ENCODE assay signal across 9 mouse cellular contexts in the genomic region with DNA sequence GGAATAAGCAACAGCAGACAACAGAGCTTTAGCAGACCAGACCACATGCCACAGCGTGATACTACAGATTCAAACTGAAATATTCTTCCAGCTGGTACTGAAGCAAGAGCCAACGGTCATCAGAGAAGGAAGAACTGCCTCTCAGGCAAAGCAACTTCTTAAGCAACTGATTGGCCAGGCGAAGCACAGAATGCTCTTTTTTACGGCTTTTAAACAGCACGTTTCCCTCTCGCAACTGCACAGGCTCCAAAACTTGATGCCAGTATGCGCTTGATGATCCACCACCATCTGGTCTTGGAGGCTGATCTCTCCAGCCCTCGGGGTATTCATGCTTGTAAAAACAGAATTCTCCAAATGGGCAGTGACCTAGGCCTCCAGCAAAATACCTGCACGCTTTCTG. TPM values are rescaled to one million over a fixed set of nuclear protein-coding genes. Genes with fewer than 3 reads are reported as not detected.
DNase-seq lines count a peak whose midpoint lies in the region; ATAC-seq and TF ChIP-seq lines count a peak whose summit lies in the region.
"Had no signal": no experiment of that assay in that cellular context is flagged by ENCODE, and none has a peak within 500 bp of the region (broad histone marks: within the 10 kb centered on the region; RNA-seq: fewer than 3 reads in every experiment).

No protein-coding gene starts in this region.

- 0 out of 2 replicates have a peak, but pooled peaks cover 4% of the 10 kb centered on the region for H3K27me3 ChIP-seq in heart, embryonic 12.5 days (replicated peaks)
- H3K27me3 ChIP-seq in forebrain, postnatal 0 days (ENCODE audit: insufficient read depth, low read length) = no peaks in the 10 kb centered on the region
- H3K27me3 ChIP-seq in midbrain, embryonic 13.5 days = no peaks in the 10 kb centered on the region

- no peak overlapping the region for H3K27ac ChIP-seq in heart, embryonic 12.5 days (ENCODE audit: poor library complexity, severe bottlenecking)
- no peak overlapping the region for H3K27ac ChIP-seq in forebrain, postnatal 0 days (ENCODE audit: low read depth, low read length)
- H3K27ac ChIP-seq in midbrain, embryonic 13.5 days = peak overlapping the region; percentile 97

- H3K36me3 ChIP-seq in heart, embryonic 12.5 days = no peaks in the 10 kb centered on the region
- H3K36me3 ChIP-seq in forebrain, postnatal 0 days (ENCODE audit: insufficient read depth) = no peaks in the 10 kb centered on the region
- no peaks in the 10 kb centered on the region for H3K36me3 ChIP-seq in midbrain, embryonic 13.5 days

- ATAC-seq in heart, embryonic 12.5 days (ENCODE audit: insufficient number of reproducible peaks, low FRiP score) = no peak
- ATAC-seq in forebrain, postnatal 0 days = no peak
- no peak for ATAC-seq in midbrain, embryonic 13.5 days
- ATAC-seq: lung, postnatal 0 days had no signal

- no peak for TF ChIP-seq CTCF in forebrain, postnatal 0 days (IDR thresholded peaks at IDR 0.05; ENCODE audit: low read depth)

- H3K9ac ChIP-seq in heart, embryonic 12.5 days = no peak overlapping the region
- H3K9ac ChIP-seq in forebrain, postnatal 0 days = peak overlapping the region; percentile 81
- H3K9ac ChIP-seq in midbrain, embryonic 13.5 days (replicated peaks) = peak overlapping the region; percentile 92

- peaks cover 28% of the 10 kb centered on the region for H3K9me3 ChIP-seq in heart, embryonic 12.5 days (replicated peaks)
- H3K9me3 ChIP-seq in forebrain, postnatal 0 days (ENCODE audit: low read length) = peaks cover 7% of the 10 kb centered on the region; the same call in 1 of the 2 replicates
- H3K9me3 ChIP-seq in midbrain, embryonic 13.5 days = peaks cover 12% of the 10 kb centered on the region; the same call in 1 of the 2 replicates

- H3K4me3 ChIP-seq in heart, embryonic 12.5 days = no peak overlapping the region
- peak overlapping the region; percentile 66 for H3K4me3 ChIP-seq in forebrain, postnatal 0 days (ENCODE audit: low read depth, low read length)
- peak overlapping the region; percentile 76 for H3K4me3 ChIP-seq in midbrain, embryonic 13.5 days (replicated peaks)

- H3K4me2 ChIP-seq in heart, embryonic 12.5 days = peak overlapping the region; percentile 77
- peak overlapping the region; percentile 48 for H3K4me2 ChIP-seq in forebrain, postnatal 0 days (ENCODE audit: low read depth)
- peak overlapping the region; percentile 73 for H3K4me2 ChIP-seq in midbrain, embryonic 13.5 days (replicated peaks)

- WGBS in heart, embryonic 12.5 days = 77% methylated on average over 9 of the region's 9 CpGs
- 39% methylated on average over 9 of the region's 9 CpGs for WGBS in forebrain, postnatal 0 days
- 39% methylated on average over 9 of the region's 9 CpGs for WGBS in midbrain, embryonic 13.5 days

- intact Hi-C loops in heart, postnatal 14 days (cut with DNase I) = no loop called here

- no peak for DNase-seq in heart, postnatal 14 days
- peak; percentile 21 for DNase-seq in ZHBTc4 (ENCODE audit: low read depth, low spot score)
- DNase-seq in forebrain, postnatal 0 days = peak; percentile 18
- no peak for DNase-seq in layer of hippocampus, adult 11-12 months (ENCODE audit: low spot score)
- no peak for DNase-seq in frontal cortex, postnatal 36 days (ENCODE audit: low spot score in 2 of 2)
- no peak for DNase-seq in ovary, adult 18-20 months (ENCODE audit: low spot score)

- H3K4me1 ChIP-seq in heart, embryonic 12.5 days (replicated peaks) = peaks cover 11% of the 10 kb centered on the region
- H3K4me1 ChIP-seq in forebrain, postnatal 0 days (ENCODE audit: insufficient read depth) = no peaks in the 10 kb centered on the region
- peaks cover 6% of the 10 kb centered on the region for H3K4me1 ChIP-seq in midbrain, embryonic 13.5 days (replicated peaks)

RNA-seq across cellular contexts. Expression of gene Mkrn3, which starts 1.6 kb away (rescaled TPM):
- 2.7 and 3.4 TPM in 2 replicates for polyA plus RNA-seq in heart, embryonic 12.5 days (2016; fragmentation: Nextera tagmentation; extraction: Ambion mirVana)
- under 1 TPM; 0.32 to 0.60 TPM for total RNA-seq in heart, postnatal 14 days (2021)
- total RNA-seq in forebrain, postnatal 0 days (2014; rRNA removed) = 31.2 and 39.7 TPM in 2 replicates
- polyA plus RNA-seq in forebrain, postnatal 0 days (2015; fragmentation: Nextera tagmentation; extraction: Ambion mirVana) = 19.8 and 23.6 TPM in 2 replicates
- 23.5 and 26.4 TPM in 2 replicates for polyA plus RNA-seq in midbrain, embryonic 13.5 days (2015; fragmentation: Nextera tagmentation; extraction: Ambion mirVana)

RNA-seq across cellular contexts. Expression of gene Magel2, which starts 41.5 kb away (rescaled TPM):
- polyA plus RNA-seq in heart, embryonic 12.5 days (2016; fragmentation: Nextera tagmentation; extraction: Ambion mirVana) = 0.46 and 0.49 TPM in 2 replicates
- total RNA-seq in heart, postnatal 14 days (2021) = not detected
- 8.7 and 21.4 TPM in 2 replicates for total RNA-seq in forebrain, postnatal 0 days (2014; rRNA removed)
- 4.1 and 8.6 TPM in 2 replicates for polyA plus RNA-seq in forebrain, postnatal 0 days (2015; fragmentation: Nextera tagmentation; extraction: Ambion mirVana)
- 26.8 and 29.6 TPM in 2 replicates for polyA plus RNA-seq in midbrain, embryonic 13.5 days (2015; fragmentation: Nextera tagmentation; extraction: Ambion mirVana)

RNA-seq across cellular contexts. Expression of gene Peg12, which starts 46.0 kb away (rescaled TPM):
- polyA plus RNA-seq in heart, embryonic 12.5 days (2016; fragmentation: Nextera tagmentation; extraction: Ambion mirVana) = 11.9 and 13.5 TPM in 2 replicates
- total RNA-seq in heart, postnatal 14 days (2021) = 1 to 10 TPM; 1.8 to 2.3 TPM
- total RNA-seq in forebrain, postnatal 0 days (2014; rRNA removed) = 4.2 and 5.7 TPM in 2 replicates
- polyA plus RNA-seq in forebrain, postnatal 0 days (2015; fragmentation: Nextera tagmentation; extraction: Ambion mirVana) = 6.5 and 6.9 TPM in 2 replicates
- 33.4 and 38.8 TPM in 2 replicates for polyA plus RNA-seq in midbrain, embryonic 13.5 days (2015; fragmentation: Nextera tagmentation; extraction: Ambion mirVana)

Comparison
In these comparisons a context has a peak if more than half of its experiments do, and no peak if none do; other contexts are left out.
1. DNase-seq: peak in ZHBTc4 (single experiment) and forebrain, postnatal 0 days (single experiment); none in heart, postnatal 14 days (0 of 2), layer of hippocampus, adult 11-12 months (single experiment), frontal cortex, postnatal 36 days (0 of 2) and ovary, adult 18-20 months (single experiment).
2. Peak in every context shown above with its lines, with median percentiles within 50 percentile points of each other: H3K4me2 ChIP-seq.